Mouse (Mus musculus): ENCODE measurements at regions not wholly inside any gene's neighbourhood (a gene's known extent, or its start where the extent isn't known, plus 50 kb on each side); places are given as distances from the start of the nearest gene placed in this dataset.
"Not testable (repeated sequence)": the region's sequence is repeated elsewhere in the genome, so short reads cannot be mapped to it uniquely, and the experiment has no call there.

- no peak for DNase-seq (ENCODE audit: low spot score)
Measured at GRCm38 (mm10) chr11:7809741-7810140, 596.0 kb upstream of the Igfbp3 start.

- DNase-seq (ENCODE audit: low spot score), result no peak
Measured at GRCm38 (mm10) chr11:7796373-7796772, 582.6 kb upstream of the Igfbp3 start.

GRCm38 (mm10) chr11:7794206-7794605, 580.5 kb upstream of the Igfbp3 start:
- no peak for DNase-seq (ENCODE audit: low spot score)

- no peak for DNase-seq (ENCODE audit: low spot score)
Measured at GRCm38 (mm10) chr11:7780476-7781112, 566.9 kb upstream of the Igfbp3 start.

GRCm38 (mm10) chr11:7775361-7775760, 561.6 kb upstream of the Igfbp3 start:
- not testable (repeated sequence) for DNase-seq (ENCODE audit: low spot score)

- no peak for DNase-seq (ENCODE audit: low spot score)
Measured at GRCm38 (mm10) chr11:7765303-7765702, 551.6 kb upstream of the Igfbp3 start.

GRCm38 (mm10) chr11:7758862-7759467, 545.2 kb upstream of the Igfbp3 start:
- DNase-seq (ENCODE audit: low spot score), result no peak
